Mouse (Mus musculus) thymus, postnatal 10 days (tissue): ENCODE data around the gene Btbd35f9.
"Not testable (repeated sequence)": the region's sequence is repeated elsewhere in the genome, so short reads cannot be mapped to it uniquely, and the experiment has no call there.

Source experiments
- DNase-seq, 2 experiments: peaks; one replicate each; pipeline ENCODE4 v3.0.0; 2021; ENCODE audit warnings: low spot score in 2 of 2

Btbd35f9 gene

DNA sequence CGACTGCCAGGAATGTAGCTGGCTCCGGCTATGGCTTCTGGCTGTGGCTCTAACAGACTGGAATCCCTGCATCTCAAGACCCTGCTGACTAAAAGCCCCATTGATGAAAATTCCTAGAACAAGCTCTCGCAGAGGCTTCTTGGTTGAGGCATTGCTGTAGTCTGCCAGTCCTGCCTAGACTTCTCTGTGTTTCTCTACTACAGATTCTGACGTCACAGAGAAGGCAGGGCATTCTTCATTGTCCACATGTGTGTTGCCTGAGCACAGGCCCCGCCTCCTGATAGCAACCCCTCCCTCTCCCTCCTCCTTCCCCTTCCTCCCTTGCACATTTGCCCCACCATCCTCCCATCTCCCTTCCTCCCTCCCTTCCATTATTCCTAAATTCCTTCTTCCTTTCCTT lies at the start of gene Btbd35f9:
TSS of gene Btbd35f9 (minus strand) at position 101 of the 400 bp plus-strand sequence.
- DNase-seq = not testable (repeated sequence)
